Mouse (Mus musculus) left cerebral cortex, postnatal 10 days (tissue): ENCODE measurements at regions not wholly inside any gene's neighbourhood (a gene's known extent, or its start where the extent isn't known, plus 50 kb on each side); places are given as distances from the start of the nearest gene placed in this dataset.
A peak's percentile ranks its signal among the peaks of the same experiment; 100 is the strongest.

Experiments used
- DNase-seq, 2 experiments: peaks; one replicate each; pipeline ENCODE4 v3.0.0; 2021 to 2022; ENCODE audit warnings: low spot score in 2 of 2, mixed read lengths in 1 of 2; ENCODE audit errors: extremely low spot score in 1 of 2
- intact Hi-C: fragments of 180-260 bp; cut with DNase I; formaldehyde crosslinking; loops from one replicate; pipeline ENCODE4 v1.15.1; 2025

- peak; percentile 23 to 72 for DNase-seq
- intact Hi-C loops = no loop called here
Measured at GRCm38 (mm10) chrX:167152611-167153010, 56.5 kb downstream of the Tmsb4x start.

GRCm38 (mm10) chrX:167151341-167151740, 57.8 kb downstream of the Tmsb4x start:
- intact Hi-C loops = no loop called here

GRCm38 (mm10) chrX:167149400-167149799, 59.7 kb downstream of the Tmsb4x start:
- DNase-seq = no peak
- intact Hi-C loops = no loop called here

More at GRCm38 (mm10) chrX:167151341-167151740, 57.8 kb downstream of the Tmsb4x start:
- no peak for DNase-seq

GRCm38 (mm10) chrX:167146513-167147360, 62.4 kb downstream of the Tmsb4x start:
- intact Hi-C loops = no loop called here
- peak in 1 of 2 experiments; percentile 9 for DNase-seq

- intact Hi-C loops = no loop called here
- no peak for DNase-seq
Measured at GRCm38 (mm10) chrX:167145508-167146182, 63.5 kb downstream of the Tmsb4x start.

GRCm38 (mm10) chrX:167139110-167139509, 70.0 kb downstream of the Tmsb4x start:
- intact Hi-C loops = no loop called here

GRCm38 (mm10) chrX:167134250-167134649, 74.9 kb downstream of the Tmsb4x start:
- intact Hi-C loops = no loop called here
- DNase-seq = no peak

More at GRCm38 (mm10) chrX:167139110-167139509, 70.0 kb downstream of the Tmsb4x start:
- DNase-seq = no peak

- intact Hi-C loops = no loop called here
- DNase-seq = no peak
Measured at GRCm38 (mm10) chrX:167132989-167133395, 76.1 kb downstream of the Tmsb4x start.

- no peak for DNase-seq
Measured at GRCm38 (mm10) chrX:167131317-167131716, 77.8 kb downstream of the Tmsb4x start.

GRCm38 (mm10) chrX:167130601-167131000, 78.5 kb downstream of the Tmsb4x start:
- intact Hi-C loops = no loop called here

More at GRCm38 (mm10) chrX:167131317-167131716, 77.8 kb downstream of the Tmsb4x start:
- intact Hi-C loops = no loop called here

GRCm38 (mm10) chrX:167119288-167119687, 89.8 kb downstream of the Tmsb4x start:
- no peak for DNase-seq
- intact Hi-C loops = no loop called here

More at GRCm38 (mm10) chrX:167130601-167131000, 78.5 kb downstream of the Tmsb4x start:
- DNase-seq = no peak

- intact Hi-C loops = no loop called here
- DNase-seq = no peak
Measured at GRCm38 (mm10) chrX:167115096-167115495, 94.0 kb downstream of the Tmsb4x start.

GRCm38 (mm10) chrX:167111059-167111871, 97.8 kb downstream of the Tmsb4x start:
- intact Hi-C loops = no loop called here
- no peak for DNase-seq

GRCm38 (mm10) chrX:167108356-167108755, 100.8 kb downstream of the Tmsb4x start:
- no peak for DNase-seq
- intact Hi-C loops = loop anchor here (5.0 kb wide), 1 partner anchor 99 kb away; the partner anchor contains the start of gene Tmsb4x

GRCm38 (mm10) chrX:167107469-167107868, 101.6 kb downstream of the Tmsb4x start:
- intact Hi-C loops = loop anchor here (5.0 kb wide), 1 partner anchor 100 kb away; the partner anchor contains the start of gene Tmsb4x
- DNase-seq = no peak

GRCm38 (mm10) chrX:167105931-167106417, 103.1 kb downstream of the Tmsb4x start:
- intact Hi-C loops = loop anchor here (5.0 kb wide), 1 partner anchor 101 kb away; the partner anchor contains the start of gene Tmsb4x
- DNase-seq = no peak

GRCm38 (mm10) chrX:167105354-167105753, 103.8 kb downstream of the Tmsb4x start:
- no peak for DNase-seq
- intact Hi-C loops = loop anchor here (5.0 kb wide), 1 partner anchor 102 kb away; the partner anchor contains the start of gene Tmsb4x

- DNase-seq = no peak
- intact Hi-C loops = no loop called here
Measured at GRCm38 (mm10) chrX:167104247-167104621, 104.9 kb downstream of the Tmsb4x start.
